Mouse (Mus musculus): ENCODE measurements around the gene Tpst1. TPM values are rescaled to one million over a fixed set of nuclear protein-coding genes. Genes with fewer than 3 reads are reported as not detected.

The Tpst1 gene
- polyA plus RNA-seq, 1 experiment, result 44.9 TPM

DNA sequence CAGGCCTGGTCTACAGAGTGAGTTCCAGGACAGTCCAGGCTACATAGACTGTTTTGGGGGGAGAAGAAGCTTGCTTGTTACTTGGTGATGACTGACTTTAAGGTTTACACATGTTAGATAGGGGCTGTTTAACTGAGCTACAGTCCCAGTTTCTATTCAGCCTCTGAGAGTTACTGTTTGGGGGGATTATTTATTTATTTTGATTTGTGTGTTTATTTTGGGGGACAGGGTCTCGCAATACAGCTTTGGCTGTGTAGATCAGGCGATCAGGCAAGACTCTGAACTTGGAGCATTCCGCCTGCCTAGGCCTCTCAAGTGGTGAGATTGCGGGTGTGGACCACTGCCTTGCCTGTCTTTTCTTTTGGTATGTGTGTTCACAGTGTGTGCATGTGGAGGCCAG is 99.9 kb downstream of the Tpst1 start:
- Histone ChIP-seq H3K4me1 (ENCODE audit: control insufficient read depth, insufficient read depth, low read length) (peaks cover 14% of the 10 kb centered on the region), H3K27ac (ENCODE audit: insufficient read depth, low read length) (no peak overlapping the region), H3K4me3 (ENCODE audit: insufficient read depth, low read length) (peak overlapping the region; percentile 96)
- TF ChIP-seq CTCF (IDR thresholded peaks at IDR 0.05; ENCODE audit: borderline replicate concordance, insufficient read depth, low read length) (no peak), POLR2A (IDR thresholded peaks at IDR 0.05; ENCODE audit: low read depth, low read length) (no peak)

- Histone ChIP-seq H3K4me1 (ENCODE audit: control insufficient read depth, insufficient read depth, low read length) (peaks cover 13% of the 10 kb centered on the region), H3K27ac (ENCODE audit: insufficient read depth, low read length) (peak overlapping the region; percentile 9; the same call in 1 of the 2 replicates), H3K4me3 (ENCODE audit: insufficient read depth, low read length) (no peak overlapping the region)
- TF ChIP-seq CTCF (IDR thresholded peaks at IDR 0.05; ENCODE audit: borderline replicate concordance, insufficient read depth, low read length) (no peak), POLR2A (IDR thresholded peaks at IDR 0.05; ENCODE audit: low read depth, low read length) (no peak)
Observed at GRCm38 (mm10) chr5:130177871-130178270, 104.7 kb downstream of the Tpst1 start.

- no peak for TF ChIP-seq POLR2A (IDR thresholded peaks at IDR 0.05; ENCODE audit: low read depth, low read length)
- no peak for TF ChIP-seq CTCF (IDR thresholded peaks at IDR 0.05; ENCODE audit: borderline replicate concordance, insufficient read depth, low read length)
- no peak overlapping the region for H3K4me3 ChIP-seq (ENCODE audit: insufficient read depth, low read length)
- peaks cover 22% of the 10 kb centered on the region for H3K4me1 ChIP-seq (ENCODE audit: control insufficient read depth, insufficient read depth, low read length)
- no peak overlapping the region for H3K27ac ChIP-seq (ENCODE audit: insufficient read depth, low read length)
Observed at GRCm38 (mm10) chr5:130180362-130180761, 107.2 kb downstream of the Tpst1 start.

DNA sequence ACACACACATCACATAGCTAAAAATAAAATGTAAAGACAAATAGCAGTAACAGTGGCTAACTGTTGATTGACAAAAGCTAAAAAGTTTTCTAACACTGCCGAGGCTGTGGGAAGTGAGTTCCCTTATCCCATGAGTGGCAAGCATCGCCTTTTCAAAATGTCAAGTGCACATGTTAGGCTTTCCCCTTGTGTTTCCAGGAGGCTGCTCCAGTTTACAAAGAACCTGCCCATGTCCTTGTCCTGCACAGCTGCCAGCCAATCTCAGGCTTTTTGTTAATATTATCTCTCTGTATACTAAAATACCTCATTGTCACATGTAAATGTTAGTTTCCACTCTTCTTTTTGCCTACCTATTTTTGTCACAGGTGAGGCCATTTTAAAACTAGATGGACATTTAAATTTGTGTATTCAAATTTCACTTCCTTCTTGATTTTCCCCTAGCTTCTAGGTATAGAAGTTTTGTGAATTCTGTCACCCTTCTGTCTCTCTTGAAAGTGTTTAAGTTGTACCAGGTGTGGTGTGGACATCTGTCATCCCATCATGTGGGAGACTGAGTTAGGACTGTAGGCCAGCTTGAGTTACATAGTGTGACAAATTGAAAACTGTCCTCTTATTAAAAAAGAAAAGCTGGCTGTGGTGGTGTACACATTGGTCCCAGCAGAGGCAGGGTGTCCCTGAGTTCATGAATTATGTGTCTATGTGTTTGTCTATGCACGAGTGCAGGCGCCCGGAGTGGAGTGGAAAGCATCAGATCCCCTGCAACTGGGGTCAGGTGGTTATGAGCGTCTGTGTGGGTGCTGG is 108.8 kb downstream of the Tpst1 start:
- no peak for TF ChIP-seq POLR2A (IDR thresholded peaks at IDR 0.05; ENCODE audit: low read depth, low read length)
- no peak for TF ChIP-seq CTCF (IDR thresholded peaks at IDR 0.05; ENCODE audit: borderline replicate concordance, insufficient read depth, low read length)
- peaks cover 28% of the 10 kb centered on the region for H3K4me1 ChIP-seq (ENCODE audit: control insufficient read depth, insufficient read depth, low read length)
- no peak overlapping the region for H3K4me3 ChIP-seq (ENCODE audit: insufficient read depth, low read length)
- H3K27ac ChIP-seq (ENCODE audit: insufficient read depth, low read length), result peak overlapping the region; percentile 59; the same call in 1 of the 2 replicates

- TF ChIP-seq POLR2A (IDR thresholded peaks at IDR 0.05; ENCODE audit: low read depth, low read length) (no peak), CTCF (IDR thresholded peaks at IDR 0.05; ENCODE audit: borderline replicate concordance, insufficient read depth, low read length) (no peak)
- no peak overlapping the region for H3K4me3 ChIP-seq (ENCODE audit: insufficient read depth, low read length)
- peaks cover 28% of the 10 kb centered on the region for H3K4me1 ChIP-seq (ENCODE audit: control insufficient read depth, insufficient read depth, low read length)
- H3K27ac ChIP-seq (ENCODE audit: insufficient read depth, low read length), result peak overlapping the region; percentile 59
Observed at GRCm38 (mm10) chr5:130182541-130182821, 109.4 kb downstream of the Tpst1 start.

DNA sequence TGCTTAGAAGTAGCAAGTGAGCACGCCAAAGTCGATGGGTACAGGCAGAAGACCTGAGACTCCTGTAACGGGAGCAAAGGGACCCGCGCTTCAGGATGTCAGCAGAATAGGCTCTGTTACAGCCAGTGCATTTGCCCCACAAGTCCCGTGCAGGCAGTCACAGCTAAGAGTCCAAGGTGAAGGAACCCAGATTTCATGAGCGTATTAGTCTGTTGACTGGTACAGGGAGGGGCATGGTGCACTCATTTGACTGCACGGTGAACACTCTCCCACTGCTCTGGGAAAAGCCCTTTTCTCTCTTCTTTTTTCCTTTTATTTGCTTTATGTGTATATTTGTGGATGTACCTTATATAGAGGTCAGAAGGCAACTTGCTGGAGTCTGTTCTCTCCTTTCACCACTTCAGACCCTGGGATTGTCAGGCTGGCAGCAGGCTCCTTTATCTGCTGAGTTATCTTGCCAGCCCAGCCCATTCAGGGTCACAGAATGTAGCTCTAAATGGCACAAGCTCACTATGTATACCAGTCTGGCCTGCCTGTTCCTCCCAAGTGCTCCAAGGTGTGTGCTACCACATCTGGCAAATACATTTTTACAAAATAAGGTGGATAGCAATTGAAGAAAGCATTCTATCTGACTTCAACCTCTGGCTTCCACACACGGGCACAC is 111.2 kb downstream of the Tpst1 start:
- Histone ChIP-seq H3K27ac (ENCODE audit: insufficient read depth, low read length) (0 out of 2 replicates have a peak overlapping the region, but pooled peaks have one; percentile 33), H3K4me1 (ENCODE audit: control insufficient read depth, insufficient read depth, low read length) (peaks cover 27% of the 10 kb centered on the region), H3K4me3 (ENCODE audit: insufficient read depth, low read length) (no peak overlapping the region)
- TF ChIP-seq CTCF (IDR thresholded peaks at IDR 0.05; ENCODE audit: borderline replicate concordance, insufficient read depth, low read length) (no peak), POLR2A (IDR thresholded peaks at IDR 0.05; ENCODE audit: low read depth, low read length) (no peak)

DNA sequence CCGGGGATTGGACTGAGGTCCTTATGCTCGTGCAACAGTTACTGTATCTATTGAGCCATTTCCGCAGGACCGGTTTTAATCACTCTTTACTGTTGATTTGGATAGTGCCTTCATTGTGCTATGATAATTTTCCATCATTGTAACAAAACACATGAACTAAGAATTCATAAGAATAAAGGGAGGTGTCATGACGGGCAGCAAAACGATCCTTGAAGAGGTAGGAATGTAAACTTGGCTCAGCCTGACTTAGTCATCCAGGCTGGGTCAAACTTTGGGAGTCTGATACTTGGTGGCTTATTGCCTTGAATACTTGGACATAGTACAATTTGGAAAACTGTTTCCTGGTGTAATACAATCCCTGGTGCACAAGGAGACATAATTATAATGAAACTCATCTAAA is 112.2 kb downstream of the Tpst1 start:
- Histone ChIP-seq H3K4me3 (ENCODE audit: insufficient read depth, low read length) (no peak overlapping the region), H3K27ac (ENCODE audit: insufficient read depth, low read length) (peak overlapping the region; percentile 90), H3K4me1 (ENCODE audit: control insufficient read depth, insufficient read depth, low read length) (peaks cover 29% of the 10 kb centered on the region)
- no peak for TF ChIP-seq POLR2A (IDR thresholded peaks at IDR 0.05; ENCODE audit: low read depth, low read length)
- TF ChIP-seq CTCF (IDR thresholded peaks at IDR 0.05; ENCODE audit: borderline replicate concordance, insufficient read depth, low read length), result no peak

Other genes with a start within 250 kb of the Tpst1 start
- 29.9 and 39.3 TPM in 2 replicates for gene Sumf2, start 226.3 kb upstream of the Tpst1 start, polyA plus RNA-seq (2011; ENCODE audit: insufficient read length, low read depth, missing spikeins)
- 318 and 322 TPM in 2 replicates for gene Chchd2, start 185.9 kb upstream of the Tpst1 start, polyA plus RNA-seq (2011; ENCODE audit: insufficient read length, low read depth, missing spikeins)
- 3.1 and 3.4 TPM in 2 replicates for gene Zbed5, start 177.6 kb upstream of the Tpst1 start, polyA plus RNA-seq (2011; ENCODE audit: insufficient read length, low read depth, missing spikeins)
- gene Phkg1, start 174.8 kb upstream of the Tpst1 start, polyA plus RNA-seq (2011; ENCODE audit: insufficient read length, low read depth, missing spikeins), result 0.80 and 1.3 TPM in 2 replicates
- gene Nupr1l, start 164.8 kb upstream of the Tpst1 start, polyA plus RNA-seq (2011; ENCODE audit: insufficient read length, low read depth, missing spikeins), result 2.0 TPM in 1 of 2 replicates, not detected in the other
- gene Vkorc1l1, start 131.4 kb upstream of the Tpst1 start, polyA plus RNA-seq (2011; ENCODE audit: insufficient read length, low read depth, missing spikeins), result 45.1 and 54.4 TPM in 2 replicates
- 43.4 and 49.9 TPM in 2 replicates for gene Gusb, start 70.3 kb upstream of the Tpst1 start, polyA plus RNA-seq (2011; ENCODE audit: insufficient read length, low read depth, missing spikeins)
- gene Asl, start 44.1 kb upstream of the Tpst1 start, polyA plus RNA-seq (2011; ENCODE audit: insufficient read length, low read depth, missing spikeins), result 32.6 and 41.4 TPM in 2 replicates
- 30.8 and 36.5 TPM in 2 replicates for gene Crcp, start 44.0 kb upstream of the Tpst1 start, polyA plus RNA-seq (2011; ENCODE audit: insufficient read length, low read depth, missing spikeins)
- gene Kctd7, start 71.5 kb downstream of the Tpst1 start, polyA plus RNA-seq (2011; ENCODE audit: insufficient read length, low read depth, missing spikeins), result 3.6 and 4.4 TPM in 2 replicates
- 21.8 and 27.7 TPM in 2 replicates for gene Rabgef1, start 98.5 kb downstream of the Tpst1 start, polyA plus RNA-seq (2011; ENCODE audit: insufficient read length, low read depth, missing spikeins)
- gene Tmem248, start 143.8 kb downstream of the Tpst1 start, polyA plus RNA-seq (2011; ENCODE audit: insufficient read length, low read depth, missing spikeins), result 42.9 and 54.2 TPM in 2 replicates
- gene Sbds, start 182.2 kb downstream of the Tpst1 start, polyA plus RNA-seq (2011; ENCODE audit: insufficient read length, low read depth, missing spikeins), result 56.5 and 75.7 TPM in 2 replicates
- 15.2 and 19.7 TPM in 2 replicates for gene Tyw1, start 182.3 kb downstream of the Tpst1 start, polyA plus RNA-seq (2011; ENCODE audit: insufficient read length, low read depth, missing spikeins)